Mouse (Mus musculus) heart, embryonic 15.5 days (tissue): ENCODE measurements around the gene Fsd1. TPM values are rescaled to one million over a fixed set of nuclear protein-coding genes. Genes with fewer than 3 reads are reported as not detected.

Source experiments
- ATAC-seq: fragments of 200-750 bp; cut with Nextera tagmentation; replicated peaks from 2 replicates; pipeline ENCODE4 v1.8.0; 2017; ENCODE audit warnings: low read depth, moderate TSS enrichment; ENCODE audit not compliant: insufficient number of reproducible peaks, insufficient read depth, low FRiP score
- H3K27ac ChIP-seq: fragments of 300-500 bp; sonication (generic); 2 replicates; pipeline ENCODE4 v1.5.1; 2015; ENCODE audit warnings: mild to moderate bottlenecking, inconsistent platforms
- H3K27me3 ChIP-seq: fragments of 300-500 bp; sonication (generic); 2 replicates; pipeline ENCODE4 v1.6.1; 2015; ENCODE audit warnings: inconsistent platforms
- H3K36me3 ChIP-seq: fragments of 300-500 bp; sonication (generic); 2 replicates; pipeline ENCODE4 v1.6.1; 2015; ENCODE audit warnings: mild to moderate bottlenecking, inconsistent platforms
- H3K4me1 ChIP-seq: fragments of 300-500 bp; sonication (generic); replicated peaks from 2 replicates; pipeline ENCODE4 v1.6.1; 2015; ENCODE audit warnings: inconsistent platforms
- H3K4me2 ChIP-seq: fragments of 300-500 bp; sonication (generic); 2 replicates; pipeline ENCODE4 v1.6.1; 2015; ENCODE audit warnings: inconsistent platforms, mild to moderate bottlenecking, moderate library complexity
- H3K4me3 ChIP-seq: fragments of 300-500 bp; sonication (generic); 2 replicates; pipeline ENCODE4 v1.5.1; 2015; ENCODE audit warnings: mild to moderate bottlenecking, inconsistent platforms
- H3K9ac ChIP-seq: fragments of 300-500 bp; sonication (generic); 2 replicates; pipeline ENCODE4 v1.6.1; 2015; ENCODE audit warnings: mild to moderate bottlenecking, inconsistent platforms
- H3K9me3 ChIP-seq: fragments of 300-500 bp; sonication (generic); replicated peaks from 2 replicates; pipeline ENCODE4 v1.6.1; 2016; ENCODE audit warnings: inconsistent platforms
- WGBS: fragments of 180-500 bp; shearing (Covaris S2); methylation state at CpG from one replicate; pipeline ENCODE4 v1.1.7; 2015; ENCODE audit warnings: mixed read lengths; 5-methylcytosine and 5-hydroxymethylcytosine counted together
- polyA plus RNA-seq: library from polyadenylated mRNA; unstranded; fragments of >200 nt; fragmentation: Nextera tagmentation; extraction: Ambion mirVana; gene quantifications from 2 replicates; pipeline ENCODE4 v1.2.1, GENCODE M21; 2015

The Fsd1 gene
- polyA plus RNA-seq, 1 experiment from 2014 or later = 2.6 TPM

DNA sequence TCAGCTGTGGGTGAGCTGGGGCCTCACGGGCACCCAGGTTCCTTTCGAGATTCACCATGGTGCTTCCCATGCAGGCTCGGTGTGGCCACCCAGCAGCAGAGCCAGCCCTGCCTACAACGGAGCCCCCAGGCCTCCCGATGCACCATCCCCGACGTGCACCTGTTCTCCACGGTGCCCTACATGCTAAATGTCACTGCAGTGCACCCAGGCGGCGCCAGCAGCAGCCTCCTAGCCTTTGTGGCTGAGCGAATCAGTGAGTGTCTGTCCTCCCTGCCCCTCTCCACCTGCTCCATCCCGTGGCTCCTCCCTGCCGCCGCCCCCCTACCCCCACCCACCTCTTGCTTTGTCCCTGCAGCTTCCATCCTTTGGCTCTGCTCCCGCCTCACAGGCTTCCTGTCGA is 32.1 kb upstream of the Fsd1 start:
- Histone ChIP-seq H3K4me2 (no peak overlapping the region), H3K27ac (no peak overlapping the region), H3K4me1 (peaks cover 15% of the 10 kb centered on the region), H3K27me3 (peaks cover 26% of the 10 kb centered on the region), H3K9me3 (no peaks in the 10 kb centered on the region), H3K4me3 (no peak overlapping the region), H3K36me3 (no peaks in the 10 kb centered on the region), H3K9ac (no peak overlapping the region)
- 33% methylated on average over 16 of the region's 16 CpGs for WGBS
- ATAC-seq = no peak

DNA sequence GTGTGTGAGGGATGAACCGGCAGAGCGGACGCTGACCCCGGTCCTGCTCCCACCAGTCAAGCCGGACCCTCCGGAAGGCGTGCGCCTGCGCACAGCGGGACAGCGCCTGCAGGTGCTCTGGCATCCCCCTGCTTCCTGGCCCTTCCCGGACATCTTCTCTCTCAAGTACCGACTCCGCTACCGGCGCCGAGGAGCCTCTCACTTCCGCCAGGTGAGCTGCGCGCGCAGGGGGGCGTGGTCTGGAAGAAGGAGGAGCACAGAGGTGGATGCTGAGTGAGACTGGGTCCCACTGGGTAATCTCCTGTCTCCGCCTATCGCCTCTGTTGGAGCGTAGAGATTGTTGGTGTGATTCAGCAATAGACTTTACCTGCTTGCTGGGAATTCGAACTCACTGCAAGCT is 30.2 kb upstream of the Fsd1 start:
- ATAC-seq = no peak
- Histone ChIP-seq H3K27ac (no peak overlapping the region), H3K9me3 (no peaks in the 10 kb centered on the region), H3K36me3 (peaks cover 4% of the 10 kb centered on the region), H3K4me3 (peak overlapping the region; percentile 38), H3K4me1 (peaks cover 24% of the 10 kb centered on the region), H3K4me2 (peak overlapping the region; percentile 64), H3K27me3 (peaks cover 26% of the 10 kb centered on the region), H3K9ac (0 out of 2 replicates have a peak overlapping the region, but pooled peaks have one; percentile 6)
- 5% methylated on average over 26 of the region's 26 CpGs for WGBS

DNA sequence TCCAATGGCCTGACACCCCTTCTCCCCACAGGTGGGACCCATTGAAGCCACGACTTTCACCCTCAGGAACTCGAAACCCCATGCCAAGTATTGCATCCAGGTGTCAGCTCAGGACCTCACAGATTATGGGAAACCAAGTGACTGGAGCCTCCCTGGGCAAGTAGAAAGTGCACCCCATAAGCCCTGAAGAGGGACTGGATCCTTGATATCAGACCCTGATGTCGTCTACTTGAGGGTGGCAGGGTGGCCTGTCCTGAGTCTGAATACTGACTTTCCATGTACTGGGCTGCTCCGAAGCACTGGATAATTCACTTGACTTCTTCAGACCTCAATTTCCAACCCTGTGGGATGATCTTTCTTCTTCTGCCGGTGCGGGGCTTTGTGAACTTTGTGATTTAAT is 29.7 kb upstream of the Fsd1 start:
- peak overlapping the region; percentile 64 for H3K4me2 ChIP-seq
- peaks cover 7% of the 10 kb centered on the region for H3K36me3 ChIP-seq
- WGBS = 37% methylated on average over 6 of the region's 6 CpGs
- peaks cover 26% of the 10 kb centered on the region for H3K27me3 ChIP-seq
- peaks cover 24% of the 10 kb centered on the region for H3K4me1 ChIP-seq
- H3K27ac ChIP-seq = no peak overlapping the region
- no peak for ATAC-seq
- peak overlapping the region; percentile 38; the same call in 1 of the 2 replicates for H3K4me3 ChIP-seq
- H3K9me3 ChIP-seq = no peaks in the 10 kb centered on the region
- H3K9ac ChIP-seq = no peak overlapping the region

DNA sequence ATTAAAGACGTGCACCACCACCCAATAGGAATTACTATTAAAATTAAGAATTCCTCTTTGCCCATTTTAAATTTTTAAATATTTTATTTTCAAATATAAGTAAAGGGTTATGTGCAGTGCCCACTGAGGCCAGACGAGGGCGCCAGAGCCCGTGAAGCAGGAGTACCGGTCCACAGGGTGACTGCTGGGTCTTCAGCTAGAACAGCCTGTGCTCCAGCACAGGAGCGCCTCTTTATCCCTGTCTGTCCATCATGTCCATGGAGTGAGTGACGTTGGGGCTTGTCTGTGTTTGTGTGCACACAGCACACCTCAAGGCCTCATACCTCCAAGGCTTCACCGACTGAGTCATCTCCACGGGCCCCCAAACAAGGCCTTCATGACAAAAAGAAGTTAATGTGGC is 29.1 kb upstream of the Fsd1 start:
- H3K9me3 ChIP-seq = no peaks in the 10 kb centered on the region
- 15% methylated on average over 9 of the region's 9 CpGs for WGBS
- H3K4me3 ChIP-seq = no peak overlapping the region
- no peak overlapping the region for H3K9ac ChIP-seq
- peaks cover 26% of the 10 kb centered on the region for H3K27me3 ChIP-seq
- peaks cover 13% of the 10 kb centered on the region for H3K36me3 ChIP-seq
- no peak overlapping the region for H3K4me2 ChIP-seq
- no peak for ATAC-seq
- peaks cover 24% of the 10 kb centered on the region for H3K4me1 ChIP-seq
- H3K27ac ChIP-seq = no peak overlapping the region

DNA sequence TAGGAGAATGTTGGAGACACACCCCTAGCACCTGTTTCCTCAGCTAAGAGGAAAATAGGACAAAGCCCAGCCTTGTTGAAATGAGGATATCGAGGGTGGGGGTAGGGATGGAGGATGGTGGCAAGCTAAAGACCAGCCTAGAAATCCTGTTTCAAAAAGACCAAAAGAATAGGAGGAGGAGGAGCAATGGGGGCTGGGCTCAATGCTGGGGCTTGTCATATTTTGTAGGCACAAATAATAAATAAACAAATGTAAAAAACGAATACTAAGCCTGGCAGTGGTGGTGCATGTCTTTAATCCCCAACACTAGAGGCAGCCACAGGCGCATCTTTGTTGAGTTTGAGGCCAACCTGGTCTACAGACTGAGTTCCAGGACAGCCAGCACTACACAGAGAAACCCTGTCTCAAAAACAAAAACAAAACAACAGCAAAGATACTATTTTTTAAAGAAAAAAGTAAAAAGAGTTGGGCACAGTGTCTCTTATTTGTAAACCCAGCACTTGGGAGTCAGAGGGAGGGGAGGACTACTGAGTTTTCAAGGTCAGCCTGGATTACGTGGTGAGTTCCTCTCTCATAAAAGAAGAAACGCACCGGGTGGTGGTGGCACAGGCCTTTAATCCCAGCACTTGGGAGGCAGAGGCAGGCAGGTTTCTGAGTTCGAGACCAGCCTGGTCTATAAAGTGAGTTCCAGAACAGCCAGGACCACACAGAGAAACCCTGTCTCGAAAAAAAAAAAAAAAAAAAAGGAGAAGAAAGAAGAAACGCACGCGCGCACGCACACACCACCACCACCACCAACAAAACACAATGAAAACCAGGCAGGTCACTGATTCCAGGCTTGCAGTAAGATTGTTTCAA is 28.4 kb upstream of the Fsd1 start:
- 80% methylated on average over 13 of the region's 13 CpGs for WGBS
- Histone ChIP-seq H3K9me3 (no peaks in the 10 kb centered on the region), H3K27me3 (peaks cover 26% of the 10 kb centered on the region), H3K4me2 (peak overlapping the region; percentile 72), H3K9ac (peak overlapping the region; percentile 47; the same call in 1 of the 2 replicates), H3K36me3 (peaks cover 16% of the 10 kb centered on the region), H3K27ac (peak overlapping the region; percentile 97; the same call in 1 of the 2 replicates), H3K4me3 (peak overlapping the region; percentile 65), H3K4me1 (peaks cover 25% of the 10 kb centered on the region)
- no peak for ATAC-seq

DNA sequence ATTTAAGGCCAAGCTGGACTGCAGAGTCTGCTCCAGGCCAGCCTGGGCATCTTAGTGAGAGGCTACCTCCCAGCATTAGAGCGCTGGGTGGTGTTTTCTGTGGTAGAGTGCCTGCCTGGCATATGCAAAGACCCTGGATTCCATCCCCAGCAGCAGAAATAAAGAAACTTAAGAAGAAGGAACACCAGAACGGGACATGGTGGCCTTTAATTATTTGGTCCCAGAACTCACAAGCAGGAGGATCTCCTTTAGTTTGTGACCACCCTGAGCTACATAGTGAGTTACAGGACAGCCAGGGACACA is 27.8 kb upstream of the Fsd1 start:
- WGBS = 27% methylated on average over 2 of the region's 2 CpGs
- peaks cover 26% of the 10 kb centered on the region for H3K27me3 ChIP-seq
- peak overlapping the region; percentile 72 for H3K4me2 ChIP-seq
- H3K4me3 ChIP-seq = peak overlapping the region; percentile 65
- peak overlapping the region; percentile 47 for H3K9ac ChIP-seq
- H3K4me1 ChIP-seq = peaks cover 29% of the 10 kb centered on the region
- H3K27ac ChIP-seq = peak overlapping the region; percentile 97
- H3K36me3 ChIP-seq = peaks cover 16% of the 10 kb centered on the region
- H3K9me3 ChIP-seq = no peaks in the 10 kb centered on the region
- no peak for ATAC-seq

DNA sequence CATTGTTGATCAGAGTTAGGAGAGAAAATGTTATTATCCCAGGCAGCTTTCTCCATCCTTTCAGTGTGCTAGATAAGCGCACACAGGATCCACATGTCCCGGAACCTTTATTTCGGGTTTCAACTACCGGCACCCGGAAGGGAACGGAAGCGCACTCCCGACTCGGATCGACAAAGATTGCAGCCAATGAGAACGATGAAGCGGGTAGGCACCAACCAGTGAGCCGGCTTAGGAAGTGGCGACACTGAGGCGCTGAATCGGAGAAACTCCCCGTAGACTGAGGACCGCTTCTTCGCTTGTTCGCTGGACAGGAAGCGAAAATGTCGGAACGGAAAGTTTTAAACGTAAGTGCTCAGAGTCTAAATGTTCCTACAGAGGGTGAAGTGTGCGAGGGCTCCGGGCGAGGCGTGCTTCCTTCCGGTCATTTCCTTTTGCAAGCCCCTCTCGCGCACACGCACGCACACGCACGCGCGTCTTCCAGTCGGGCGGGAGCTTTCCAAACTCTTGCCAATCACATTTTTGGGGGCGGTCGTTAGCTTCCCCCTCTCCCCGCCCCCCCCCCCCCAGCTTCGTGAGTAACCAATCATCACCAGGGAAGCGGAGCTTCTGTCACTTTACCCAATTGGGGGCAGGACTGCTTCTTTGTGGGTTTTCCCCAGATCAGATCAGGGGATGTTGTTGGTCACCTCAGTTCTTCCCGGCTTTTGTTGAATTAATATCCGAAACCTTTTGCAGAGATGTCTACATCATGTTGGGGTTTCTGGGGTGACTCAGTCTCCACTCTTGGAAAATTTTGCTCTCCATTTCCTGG is 27.2 kb upstream of the Fsd1 start, which contains the start of gene Yju2:
Gene Yju2, plus strand, starts transcription at position 182 of the 811 bp plus-strand sequence.
- H3K36me3 ChIP-seq = peaks cover 16% of the 10 kb centered on the region
- ATAC-seq = peak; percentile 89
- peak within 1 kb of the TSS; percentile 65 for H3K4me3 ChIP-seq
- peaks cover 24% of the 10 kb centered on the region for H3K27me3 ChIP-seq
- peak within 1 kb of the TSS; percentile 72 for H3K4me2 ChIP-seq
- peak within 1 kb of the TSS; percentile 97 for H3K27ac ChIP-seq
- peak within 1 kb of the TSS; percentile 69 for H3K9ac ChIP-seq
- H3K4me1 ChIP-seq = peaks cover 29% of the 10 kb centered on the region
- under 1% methylated on average over 45 of the region's 46 CpGs for WGBS
- no peaks in the 10 kb centered on the region for H3K9me3 ChIP-seq

DNA sequence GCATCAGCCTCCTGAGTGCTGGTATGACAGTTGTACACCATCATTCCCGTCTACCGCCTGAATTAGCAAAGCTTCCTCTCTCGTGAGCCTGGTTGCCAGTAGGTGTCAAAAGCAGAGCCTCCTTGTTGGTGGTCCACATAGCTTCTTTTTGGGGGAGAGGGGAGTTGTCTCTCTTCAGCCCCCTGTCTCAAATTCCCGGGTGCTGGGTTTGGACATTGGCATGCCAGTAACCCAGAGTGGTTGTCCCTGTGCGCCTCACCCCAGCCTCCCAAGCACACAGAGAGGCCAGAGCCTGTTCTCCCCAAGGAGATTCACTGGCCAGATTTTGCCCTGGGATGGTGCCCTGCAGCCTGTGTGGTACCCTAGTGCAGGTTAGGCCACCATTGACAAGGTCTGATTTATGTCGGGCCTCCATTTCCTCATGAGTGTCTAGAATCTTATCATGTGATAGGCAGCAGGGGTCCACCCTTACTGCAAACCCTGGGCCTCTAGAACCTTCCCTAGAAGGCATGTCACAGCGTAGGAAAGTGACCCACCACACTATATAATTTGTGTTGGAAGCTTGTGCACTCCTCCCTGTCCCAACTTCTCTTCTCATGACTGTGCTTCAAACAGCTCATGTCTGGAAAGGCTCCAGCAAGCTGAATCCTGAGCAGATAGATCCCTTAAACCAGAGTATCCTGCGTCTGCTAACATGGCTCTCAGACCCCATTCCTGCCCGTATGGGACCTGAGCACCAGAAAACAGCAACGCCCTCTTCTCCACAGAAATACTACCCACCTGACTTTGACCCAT is 26.2 kb upstream of the Fsd1 start:
- peak overlapping the region; percentile 59 for H3K4me2 ChIP-seq
- H3K4me1 ChIP-seq = peaks cover 29% of the 10 kb centered on the region
- H3K9me3 ChIP-seq = no peaks in the 10 kb centered on the region
- H3K9ac ChIP-seq = 0 out of 2 replicates have a peak overlapping the region, but pooled peaks have one; percentile 36
- no peak for ATAC-seq
- 71% methylated on average over 10 of the region's 10 CpGs for WGBS
- H3K4me3 ChIP-seq = peak overlapping the region; percentile 65
- peaks cover 15% of the 10 kb centered on the region for H3K27me3 ChIP-seq
- peaks cover 25% of the 10 kb centered on the region for H3K36me3 ChIP-seq
- H3K27ac ChIP-seq = peak overlapping the region; percentile 97

DNA sequence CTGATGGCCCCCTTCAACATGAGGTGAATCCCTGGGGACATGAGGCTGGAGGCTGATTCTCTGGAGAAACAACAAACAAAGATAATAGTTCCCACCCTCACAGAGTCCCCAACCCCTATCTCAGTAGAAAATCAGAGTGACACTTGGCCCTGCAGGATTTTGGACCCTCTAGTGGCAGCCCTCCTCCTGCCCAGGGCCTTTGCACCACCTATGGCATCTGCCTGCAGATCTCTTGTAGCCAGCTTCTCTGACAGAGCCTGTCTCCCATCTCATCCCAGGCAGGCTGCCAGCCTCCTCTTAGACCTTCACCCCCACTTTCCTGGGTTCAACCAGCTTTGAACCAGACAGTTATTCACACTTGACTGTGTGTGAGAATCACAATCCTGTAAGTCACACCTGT is 25.5 kb upstream of the Fsd1 start:
- Histone ChIP-seq H3K36me3 (peaks cover 26% of the 10 kb centered on the region), H3K9ac (no peak overlapping the region), H3K4me1 (peaks cover 29% of the 10 kb centered on the region), H3K27ac (no peak overlapping the region), H3K9me3 (no peaks in the 10 kb centered on the region), H3K27me3 (peaks cover 9% of the 10 kb centered on the region), H3K4me3 (no peak overlapping the region), H3K4me2 (no peak overlapping the region)
- ATAC-seq = no peak

DNA sequence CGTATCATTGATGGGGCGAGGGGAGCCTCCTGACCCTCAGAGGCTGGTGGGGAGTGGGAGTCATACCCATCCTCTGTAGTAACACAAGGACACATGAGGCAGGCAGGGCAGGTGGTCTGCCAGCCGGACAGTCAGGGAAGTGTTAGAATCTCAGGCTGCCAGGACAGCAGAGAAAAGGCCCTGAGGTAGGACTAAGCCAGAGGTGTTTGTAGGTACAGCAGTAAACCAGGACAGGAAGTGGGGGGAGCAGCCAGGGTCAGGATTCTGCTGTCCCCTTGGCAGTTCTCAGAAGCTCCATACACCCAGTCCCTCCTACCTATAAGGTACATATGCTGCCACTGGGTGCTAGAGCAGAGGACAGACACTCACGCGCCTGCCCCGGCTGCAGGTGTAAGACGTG is 24.7 kb upstream of the Fsd1 start:
- Histone ChIP-seq H3K36me3 (peaks cover 32% of the 10 kb centered on the region), H3K9me3 (no peaks in the 10 kb centered on the region), H3K4me3 (no peak overlapping the region), H3K27me3 (0 out of 2 replicates have a peak, but pooled peaks cover under 1% of the 10 kb centered on the region), H3K27ac (no peak overlapping the region), H3K9ac (no peak overlapping the region), H3K4me2 (no peak overlapping the region), H3K4me1 (peaks cover 22% of the 10 kb centered on the region)
- ATAC-seq = no peak
- 96% methylated on average over 7 of the region's 7 CpGs for WGBS

DNA sequence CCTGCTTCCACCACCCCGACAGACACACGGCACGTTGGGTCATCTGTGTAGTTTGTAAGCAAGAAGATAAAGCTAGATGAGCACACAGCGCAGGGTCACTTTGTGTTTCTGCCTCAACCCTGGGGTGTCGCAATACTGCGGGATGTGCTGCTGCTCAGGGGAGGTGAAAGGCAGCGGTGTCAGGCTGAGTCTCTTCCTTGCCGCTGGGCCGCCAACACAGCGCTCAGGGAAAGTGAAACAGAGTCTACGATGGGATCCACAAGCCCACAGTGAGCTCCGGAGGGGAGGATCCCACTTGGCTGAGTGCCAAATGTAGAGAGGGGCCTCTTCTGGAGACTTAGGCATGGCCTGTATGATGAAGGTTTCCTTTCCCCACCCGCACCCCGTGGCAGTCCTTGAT is 23.1 kb upstream of the Fsd1 start:
- H3K27me3 ChIP-seq = no peaks in the 10 kb centered on the region
- H3K27ac ChIP-seq = no peak overlapping the region
- no peak for ATAC-seq
- WGBS = 68% methylated on average over 14 of the region's 14 CpGs
- no peaks in the 10 kb centered on the region for H3K9me3 ChIP-seq
- peaks cover 38% of the 10 kb centered on the region for H3K36me3 ChIP-seq
- no peak overlapping the region for H3K4me3 ChIP-seq
- no peak overlapping the region for H3K4me2 ChIP-seq
- H3K4me1 ChIP-seq = peaks cover 27% of the 10 kb centered on the region
- no peak overlapping the region for H3K9ac ChIP-seq
